Mouse (Mus musculus) C2C12 (cell line): ENCODE data around the gene Mta2.

ENCODE experiments used
- CEBPB ChIP-seq: IDR thresholded peaks from one replicate; pipeline ENCODE4 v1.6.1; 2011; ENCODE audit warnings: low read depth, mild to moderate bottlenecking, control low read depth, moderate library complexity
- CTCF ChIP-seq: IDR thresholded peaks from one replicate; pipeline ENCODE4 v1.5.1; 2011; ENCODE audit not compliant: control insufficient read depth, insufficient read depth, insufficient read length
- MAX ChIP-seq: IDR thresholded peaks from one replicate; pipeline ENCODE4 v1.6.1; 2011; ENCODE audit warnings: mild to moderate bottlenecking, control low read depth
- MYOG ChIP-seq: IDR thresholded peaks from one replicate; pipeline ENCODE4 v1.6.1; 2011; ENCODE audit not compliant: control insufficient read depth, insufficient read length; ENCODE audit errors: extremely low read depth
- USF1 ChIP-seq: IDR thresholded peaks from one replicate; pipeline ENCODE4 v1.6.1; 2011; ENCODE audit warnings: low read depth, mild to moderate bottlenecking, control low read depth, moderate library complexity

- TF ChIP-seq USF1 (no peak), CTCF (no peak), CEBPB (no peak), MYOG (no peak), MAX (no peak)
Observed at GRCm38 (mm10) chr19:8983150-8983650, 41.5 kb downstream of the Mta2 start.
